Mouse (Mus musculus): ENCODE data around the gene Prkaa2. TPM values are rescaled to one million over a fixed set of nuclear protein-coding genes. Genes with fewer than 3 reads are reported as not detected.

Prkaa2 gene
- total and polyA plus RNA-seq, 3 experiments = not detected

- Histone ChIP-seq H3K4me3 (ENCODE audit: control insufficient read depth in 1 of 2, insufficient read depth in 1 of 2, low read depth in 2 of 2, low read length in 2 of 2) (no peak overlapping the region), H3K4me1 (ENCODE audit: control insufficient read depth in 1 of 2, insufficient read depth in 2 of 2, low read length in 2 of 2) (no peaks in the 10 kb centered on the region), H3K9me3 (replicated peaks; ENCODE audit: insufficient read depth, low read length) (no peaks in the 10 kb centered on the region), H3K27ac (ENCODE audit: control insufficient read depth, low read depth, low read length) (no peak overlapping the region), H3K79me2 (ENCODE audit: control insufficient read depth, insufficient read depth, low read length, poor library complexity) (no peaks in the 10 kb centered on the region), H3K9ac (ENCODE audit: control insufficient read depth, low read depth, low read length, poor library complexity, severe bottlenecking) (no peak overlapping the region), H3K27me3 (ENCODE audit: control insufficient read depth in 1 of 2, insufficient read depth in 2 of 2, low read length in 2 of 2) (no peaks in the 10 kb centered on the region), H3K36me3 (ENCODE audit: control insufficient read depth in 1 of 2, insufficient read depth in 2 of 2, low read length in 2 of 2) (no peaks in the 10 kb centered on the region)
- DNase-seq (ENCODE audit: low read depth, low spot score) = no peak
- TF ChIP-seq RCOR1 (IDR thresholded peaks at IDR 0.05; ENCODE audit: low read depth, low read length) (no peak), ZMIZ1 (IDR thresholded peaks at IDR 0.05; ENCODE audit: low read depth, low read length) (no peak), CTCF (IDR thresholded peaks at IDR 0.05 in 2 of 3, conservative IDR thresholded peaks at IDR 0.05 in 1 of 3; ENCODE audit: control insufficient read depth in 1 of 3, insufficient read depth in 1 of 3, low read depth in 2 of 3, low read length in 3 of 3, poor library complexity in 1 of 3, severe bottlenecking in 1 of 3) (no peak), USF1 (IDR thresholded peaks at IDR 0.05; ENCODE audit: low read depth, low read length) (no peak), USF2 (IDR thresholded peaks at IDR 0.05; ENCODE audit: borderline replicate concordance in 1 of 2, insufficient read depth in 1 of 2, low read depth in 1 of 2, low read length in 2 of 2) (no peak), TAL1 (IDR thresholded peaks at IDR 0.05; ENCODE audit: low read length) (no peak), MXI1 (IDR thresholded peaks at IDR 0.05; ENCODE audit: low read depth, low read length) (no peak), SMC3 (IDR thresholded peaks at IDR 0.05; ENCODE audit: low read depth, low read length) (no peak), GABPA (IDR thresholded peaks at IDR 0.05; ENCODE audit: low read depth, low read length) (no peak), E2F4 (IDR thresholded peaks at IDR 0.05; ENCODE audit: borderline replicate concordance, low read depth, low read length) (no peak), ZKSCAN1 (IDR thresholded peaks at IDR 0.05; ENCODE audit: low read depth, low read length) (no peak), GATA1 (IDR thresholded peaks at IDR 0.05; ENCODE audit: low read depth, low read length) (no peak), MYB (IDR thresholded peaks at IDR 0.05; ENCODE audit: low read depth, low read length) (no peak), EP300 (IDR thresholded peaks at IDR 0.05; ENCODE audit: low read depth in 1 of 2, low read length in 2 of 2) (no peak), HCFC1 (IDR thresholded peaks at IDR 0.05; ENCODE audit: low read depth, low read length) (no peak), MAFK (IDR thresholded peaks at IDR 0.05; ENCODE audit: borderline replicate concordance, low read depth, low read length) (no peak)
These were observed 11.0 kb downstream of the Prkaa2 start for GRCm38 (mm10) chr4:105098660-105099059.

- H3K4me3 ChIP-seq (ENCODE audit: control insufficient read depth in 1 of 2, insufficient read depth in 1 of 2, low read depth in 2 of 2, low read length in 2 of 2) = no peak overlapping the region
- H3K36me3 ChIP-seq (ENCODE audit: control insufficient read depth in 1 of 2, insufficient read depth in 2 of 2, low read length in 2 of 2) = no peaks in the 10 kb centered on the region
- H3K79me2 ChIP-seq (ENCODE audit: control insufficient read depth, insufficient read depth, low read length, poor library complexity) = no peaks in the 10 kb centered on the region
- no peak for DNase-seq (ENCODE audit: low read depth, low spot score)
- H3K9me3 ChIP-seq (replicated peaks; ENCODE audit: insufficient read depth, low read length) = no peaks in the 10 kb centered on the region
- no peak overlapping the region for H3K9ac ChIP-seq (ENCODE audit: control insufficient read depth, low read depth, low read length, poor library complexity, severe bottlenecking)
- H3K27me3 ChIP-seq (ENCODE audit: control insufficient read depth in 1 of 2, insufficient read depth in 2 of 2, low read length in 2 of 2) = no peaks in the 10 kb centered on the region
- no peak overlapping the region for H3K27ac ChIP-seq (ENCODE audit: control insufficient read depth, low read depth, low read length)
- TF ChIP-seq MEF2A (IDR thresholded peaks at IDR 0.05; ENCODE audit: extremely low read depth, insufficient replicate concordance, low read depth, low read length, poor library complexity, severe bottlenecking) = no peak
- TF ChIP-seq SIN3A (IDR thresholded peaks at IDR 0.05; ENCODE audit: low read length) = no peak
- no peak for TF ChIP-seq USF2 (IDR thresholded peaks at IDR 0.05; ENCODE audit: borderline replicate concordance in 1 of 2, insufficient read depth in 1 of 2, low read depth in 1 of 2, low read length in 2 of 2)
- no peak for TF ChIP-seq UBTF (IDR thresholded peaks at IDR 0.05; ENCODE audit: borderline replicate concordance, insufficient read depth, low read depth, low read length)
- no peak for TF ChIP-seq ZKSCAN1 (IDR thresholded peaks at IDR 0.05; ENCODE audit: low read depth, low read length)
- TF ChIP-seq ZMIZ1 (IDR thresholded peaks at IDR 0.05; ENCODE audit: low read depth, low read length) = no peak
- TF ChIP-seq RAD21 (IDR thresholded peaks at IDR 0.05; ENCODE audit: low read depth, low read length) = no peak
- no peak for TF ChIP-seq KAT2A (conservative IDR thresholded peaks at IDR 0.05; ENCODE audit: low read depth, low read length)
- no peak for TF ChIP-seq POLR2A (IDR thresholded peaks at IDR 0.05; ENCODE audit: control insufficient read depth in 1 of 2, insufficient read depth in 1 of 2, low read depth in 1 of 2, low read length in 2 of 2, poor library complexity in 1 of 2)
- TF ChIP-seq GABPA (IDR thresholded peaks at IDR 0.05; ENCODE audit: low read depth, low read length) = no peak
- H3K4me1 ChIP-seq (ENCODE audit: control insufficient read depth in 1 of 2, insufficient read depth in 2 of 2, low read length in 2 of 2) = no peaks in the 10 kb centered on the region
These were observed 11.5 kb downstream of the Prkaa2 start for GRCm38 (mm10) chr4:105098158-105098557.
